Mouse (Mus musculus) hindbrain, embryonic 13.5 days (tissue): ENCODE data around the gene Dusp7. TPM values are rescaled to one million over a fixed set of nuclear protein-coding genes. Genes with fewer than 3 reads are reported as not detected.
A peak's percentile ranks its signal among the peaks of the same experiment; 100 is the strongest.

Source experiments
- ATAC-seq: fragments of 200-750 bp; cut with Nextera tagmentation; 2 replicates; pipeline ENCODE4 v1.8.0; 2017; ENCODE audit warnings: moderate TSS enrichment; ENCODE audit not compliant: low FRiP score
- H3K27ac ChIP-seq: fragments of 300-500 bp; sonication (generic); 2 replicates; pipeline ENCODE4 v1.5.1; 2015; ENCODE audit warnings: inconsistent platforms, mild to moderate bottlenecking, moderate library complexity
- H3K27me3 ChIP-seq: fragments of 300-500 bp; sonication (generic); 2 replicates; pipeline ENCODE4 v1.6.1; 2015; ENCODE audit warnings: mild to moderate bottlenecking, inconsistent platforms
- H3K36me3 ChIP-seq: fragments of 300-500 bp; sonication (generic); 2 replicates; pipeline ENCODE4 v1.6.1; 2015; ENCODE audit warnings: mild to moderate bottlenecking, inconsistent platforms
- H3K4me1 ChIP-seq: fragments of 300-500 bp; sonication (generic); replicated peaks from 2 replicates; pipeline ENCODE4 v1.6.1; 2015; ENCODE audit warnings: inconsistent platforms
- H3K4me2 ChIP-seq: fragments of 300-500 bp; sonication (generic); 2 replicates; pipeline ENCODE4 v1.6.1; 2015; ENCODE audit warnings: inconsistent platforms, mild to moderate bottlenecking, moderate library complexity
- H3K4me3 ChIP-seq: fragments of 300-500 bp; sonication (generic); 2 replicates; pipeline ENCODE4 v1.5.1; 2015; ENCODE audit warnings: mild to moderate bottlenecking, inconsistent platforms
- H3K9ac ChIP-seq: fragments of 300-500 bp; sonication (generic); 2 replicates; pipeline ENCODE4 v1.6.1; 2015; ENCODE audit warnings: mild to moderate bottlenecking, inconsistent platforms
- H3K9me3 ChIP-seq: fragments of 300-500 bp; sonication (generic); 2 replicates; pipeline ENCODE4 v1.6.1; 2016; ENCODE audit warnings: inconsistent platforms
- WGBS: fragments of 180-500 bp; shearing (Covaris S2); methylation state at CpG from one replicate; pipeline ENCODE4 v1.1.7; 2015; 5-methylcytosine and 5-hydroxymethylcytosine counted together
- polyA plus RNA-seq: library from polyadenylated mRNA; unstranded; fragments of >200 nt; fragmentation: Nextera tagmentation; extraction: Ambion mirVana; gene quantifications from 2 replicates; pipeline ENCODE4 v1.2.1, GENCODE M21; 2015

Dusp7 gene
- polyA plus RNA-seq, 1 experiment from 2014 or later = 10.3 TPM

GRCm38 (mm10) chr9:106356323-106356844, 12.0 kb upstream of the Dusp7 start:
- peak overlapping the region; percentile 35; the same call in 1 of the 2 replicates for H3K27ac ChIP-seq
- no peak for ATAC-seq
- H3K9ac ChIP-seq = no peak overlapping the region
- no peaks in the 10 kb centered on the region for H3K36me3 ChIP-seq
- H3K9me3 ChIP-seq = no peaks in the 10 kb centered on the region
- 76% methylated on average over 8 of the region's 10 CpGs for WGBS
- no peaks in the 10 kb centered on the region for H3K27me3 ChIP-seq
- H3K4me2 ChIP-seq = no peak overlapping the region
- H3K4me1 ChIP-seq = peaks cover 18% of the 10 kb centered on the region
- no peak overlapping the region for H3K4me3 ChIP-seq

- Histone ChIP-seq H3K27ac (no peak overlapping the region), H3K4me3 (no peak overlapping the region), H3K4me1 (peaks cover 15% of the 10 kb centered on the region), H3K36me3 (no peaks in the 10 kb centered on the region), H3K4me2 (no peak overlapping the region), H3K9me3 (no peaks in the 10 kb centered on the region), H3K27me3 (no peaks in the 10 kb centered on the region), H3K9ac (no peak overlapping the region)
- WGBS = 80% methylated on average over 3 of the region's 3 CpGs
- ATAC-seq = no peak
These were observed 11.3 kb upstream of the Dusp7 start for GRCm38 (mm10) chr9:106357167-106357566.

- Histone ChIP-seq H3K4me1 (peaks cover 15% of the 10 kb centered on the region), H3K4me2 (no peak overlapping the region), H3K36me3 (no peaks in the 10 kb centered on the region), H3K4me3 (no peak overlapping the region), H3K9ac (peak overlapping the region; percentile 19; the same call in 1 of the 2 replicates), H3K9me3 (no peaks in the 10 kb centered on the region), H3K27me3 (no peaks in the 10 kb centered on the region), H3K27ac (no peak overlapping the region)
- no peak for ATAC-seq
- 54% methylated on average over 6 of the region's 6 CpGs for WGBS
These were observed 9.1 kb upstream of the Dusp7 start for GRCm38 (mm10) chr9:106359297-106359696.

- H3K9ac ChIP-seq = no peak overlapping the region
- 88% methylated on average over 6 of the region's 6 CpGs for WGBS
- no peaks in the 10 kb centered on the region for H3K9me3 ChIP-seq
- no peak overlapping the region for H3K27ac ChIP-seq
- peaks cover 10% of the 10 kb centered on the region for H3K4me1 ChIP-seq
- ATAC-seq = no peak
- no peaks in the 10 kb centered on the region for H3K36me3 ChIP-seq
- no peak overlapping the region for H3K4me3 ChIP-seq
- H3K4me2 ChIP-seq = no peak overlapping the region
- no peaks in the 10 kb centered on the region for H3K27me3 ChIP-seq
These were observed 7.3 kb upstream of the Dusp7 start for GRCm38 (mm10) chr9:106361140-106361539.

GRCm38 (mm10) chr9:106365333-106365732, 3.1 kb upstream of the Dusp7 start:
- no peak overlapping the region for H3K27ac ChIP-seq
- H3K9me3 ChIP-seq = no peaks in the 10 kb centered on the region
- no peaks in the 10 kb centered on the region for H3K36me3 ChIP-seq
- ATAC-seq = no peak
- H3K4me2 ChIP-seq = no peak overlapping the region
- 0 out of 2 replicates have a peak, but pooled peaks cover 5% of the 10 kb centered on the region for H3K27me3 ChIP-seq
- H3K4me3 ChIP-seq = no peak overlapping the region
- 78% methylated on average over 7 of the region's 7 CpGs for WGBS
- H3K9ac ChIP-seq = no peak overlapping the region
- H3K4me1 ChIP-seq = peaks cover 25% of the 10 kb centered on the region

GRCm38 (mm10) chr9:106366188-106366587, 2.2 kb upstream of the Dusp7 start:
- no peak for ATAC-seq
- H3K4me3 ChIP-seq = no peak overlapping the region
- H3K27me3 ChIP-seq = 0 out of 2 replicates have a peak, but pooled peaks cover 5% of the 10 kb centered on the region
- peaks cover 34% of the 10 kb centered on the region for H3K4me1 ChIP-seq
- H3K27ac ChIP-seq = no peak overlapping the region
- WGBS = 55% methylated on average over 1 of the region's 1 CpGs
- 0 out of 2 replicates have a peak, but pooled peaks cover 4% of the 10 kb centered on the region for H3K36me3 ChIP-seq
- no peak overlapping the region for H3K4me2 ChIP-seq
- H3K9me3 ChIP-seq = no peaks in the 10 kb centered on the region
- no peak overlapping the region for H3K9ac ChIP-seq

GRCm38 (mm10) chr9:106367001-106367400, 1.4 kb upstream of the Dusp7 start:
- Histone ChIP-seq H3K4me3 (peak overlapping the region; percentile 86), H3K4me2 (peak overlapping the region; percentile 95), H3K4me1 (peaks cover 42% of the 10 kb centered on the region), H3K27ac (peak overlapping the region; percentile 98), H3K9me3 (no peaks in the 10 kb centered on the region), H3K36me3 (peaks cover 11% of the 10 kb centered on the region), H3K9ac (peak overlapping the region; percentile 66), H3K27me3 (0 out of 2 replicates have a peak, but pooled peaks cover 5% of the 10 kb centered on the region)
- ATAC-seq = no peak
- WGBS = 18% methylated on average over 5 of the region's 5 CpGs

GRCm38 (mm10) chr9:106367592-106368111, 780 bp upstream of the Dusp7 start:
- H3K27ac ChIP-seq = peak overlapping the region; percentile 98
- peaks cover 49% of the 10 kb centered on the region for H3K4me1 ChIP-seq
- peak; percentile 92 for ATAC-seq
- H3K27me3 ChIP-seq = 0 out of 2 replicates have a peak, but pooled peaks cover 5% of the 10 kb centered on the region
- H3K36me3 ChIP-seq = peaks cover 18% of the 10 kb centered on the region
- H3K9me3 ChIP-seq = no peaks in the 10 kb centered on the region
- H3K4me3 ChIP-seq = peak overlapping the region; percentile 86
- H3K9ac ChIP-seq = peak overlapping the region; percentile 96
- H3K4me2 ChIP-seq = peak overlapping the region; percentile 95
- WGBS = under 1% methylated on average over 36 of the region's 36 CpGs

GRCm38 (mm10) chr9:106368831-106369501, 534 bp downstream of the Dusp7 start:
- Histone ChIP-seq H3K4me2 (peak overlapping the region; percentile 95), H3K9ac (peak overlapping the region; percentile 96), H3K4me3 (peak overlapping the region; percentile 86), H3K27ac (peak overlapping the region; percentile 98), H3K27me3 (0 out of 2 replicates have a peak, but pooled peaks cover 5% of the 10 kb centered on the region), H3K9me3 (no peaks in the 10 kb centered on the region), H3K4me1 (peaks cover 55% of the 10 kb centered on the region), H3K36me3 (peaks cover 31% of the 10 kb centered on the region)
- under 1% methylated on average over 62 of the region's 72 CpGs for WGBS
- ATAC-seq = peak; percentile 17

GRCm38 (mm10) chr9:106369801-106370485, 1.5 kb downstream of the Dusp7 start:
- Histone ChIP-seq H3K9ac (peak overlapping the region; percentile 96), H3K4me3 (peak overlapping the region; percentile 86), H3K4me2 (peak overlapping the region; percentile 95), H3K27me3 (0 out of 2 replicates have a peak, but pooled peaks cover 5% of the 10 kb centered on the region), H3K9me3 (no peaks in the 10 kb centered on the region), H3K4me1 (peaks cover 56% of the 10 kb centered on the region), H3K27ac (peak overlapping the region; percentile 98), H3K36me3 (peaks cover 38% of the 10 kb centered on the region)
- ATAC-seq = no peak
- WGBS = 9% methylated on average over 11 of the region's 11 CpGs

GRCm38 (mm10) chr9:106370620-106371383, 2.4 kb downstream of the Dusp7 start:
- 88% methylated on average over 30 of the region's 30 CpGs for WGBS
- Histone ChIP-seq H3K9me3 (no peaks in the 10 kb centered on the region), H3K4me2 (peak overlapping the region; percentile 95), H3K4me3 (peak overlapping the region; percentile 86), H3K9ac (peak overlapping the region; percentile 96), H3K27me3 (0 out of 2 replicates have a peak, but pooled peaks cover 5% of the 10 kb centered on the region), H3K4me1 (peaks cover 56% of the 10 kb centered on the region), H3K36me3 (peaks cover 41% of the 10 kb centered on the region), H3K27ac (no peak overlapping the region)
- ATAC-seq = no peak

- no peaks in the 10 kb centered on the region for H3K9me3 ChIP-seq
- no peak for ATAC-seq
- peaks cover 53% of the 10 kb centered on the region for H3K4me1 ChIP-seq
- 74% methylated on average over 6 of the region's 6 CpGs for WGBS
- H3K9ac ChIP-seq = peak overlapping the region; percentile 96
- H3K27me3 ChIP-seq = 0 out of 2 replicates have a peak, but pooled peaks cover 3% of the 10 kb centered on the region
- peak overlapping the region; percentile 86; the same call in 1 of the 2 replicates for H3K4me3 ChIP-seq
- H3K36me3 ChIP-seq = peaks cover 41% of the 10 kb centered on the region
- H3K4me2 ChIP-seq = peak overlapping the region; percentile 95
- no peak overlapping the region for H3K27ac ChIP-seq
These were observed 2.9 kb downstream of the Dusp7 start for GRCm38 (mm10) chr9:106371384-106371671.
